Mouse (Mus musculus): ENCODE results near the gene Specc1l.
"Not testable (repeated sequence)": the region's sequence is repeated elsewhere in the genome, so short reads cannot be mapped to it uniquely, and the experiment has no call there.

The Specc1l gene

DNA sequence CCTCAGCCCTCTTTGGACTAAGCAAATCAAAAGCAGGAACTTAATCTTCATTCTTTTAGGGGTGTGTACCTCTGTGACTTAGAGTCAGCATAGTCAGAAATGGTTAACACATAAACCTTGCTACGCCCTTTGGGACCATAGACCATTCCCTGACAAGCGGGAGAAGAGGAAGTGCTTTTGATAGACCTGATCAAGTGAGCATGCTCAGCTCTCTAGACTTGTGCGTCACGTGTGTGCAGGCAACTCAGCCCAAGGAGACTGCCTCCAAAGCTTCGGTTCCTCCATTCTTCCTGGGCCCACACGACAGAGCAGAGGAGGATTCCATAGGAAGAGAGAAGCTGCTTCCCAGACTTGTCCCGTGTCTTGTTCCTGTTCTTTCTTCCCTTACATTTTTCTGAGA, 76.7 kb downstream of the Specc1l start:
- DNase-seq = no peak

DNA sequence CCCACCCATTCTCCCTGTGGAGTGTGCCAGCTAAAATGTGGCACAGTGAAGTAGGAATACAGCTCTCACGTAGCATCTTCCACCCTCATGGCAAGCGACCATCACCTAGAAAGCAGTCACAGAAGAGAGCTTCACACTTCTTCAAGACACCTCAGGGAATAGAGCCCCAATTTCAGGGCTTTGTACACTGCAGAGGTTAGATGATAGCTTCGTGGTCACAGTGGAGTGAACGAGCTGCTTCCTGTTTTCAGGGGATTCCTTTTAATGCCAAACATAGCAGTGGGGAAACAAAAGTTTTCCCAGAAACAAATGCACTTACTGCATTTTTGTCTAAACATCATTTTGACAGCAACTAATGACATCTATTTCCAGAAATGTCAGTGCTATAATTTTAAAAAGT, 77.5 kb downstream of the Specc1l start:
- no peak for DNase-seq

DNA sequence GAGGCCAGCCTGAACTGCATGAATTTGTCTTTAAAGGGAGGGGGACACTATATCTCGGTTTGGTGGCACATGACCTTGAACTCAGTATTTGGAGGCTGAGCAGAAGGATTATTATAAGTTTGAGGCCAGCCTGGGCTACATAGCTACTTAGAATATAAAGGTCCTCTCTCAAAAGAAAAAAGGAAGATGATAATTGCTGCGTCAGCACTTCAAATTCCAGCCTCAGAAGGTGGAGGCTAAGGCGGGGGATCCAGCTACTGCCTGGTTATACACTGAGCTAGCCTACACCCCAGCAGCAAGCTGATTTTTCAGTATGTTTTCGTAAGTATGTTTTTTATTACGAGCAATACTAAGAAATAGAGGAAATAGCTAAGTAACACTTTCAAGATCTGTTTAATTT, 78.8 kb downstream of the Specc1l start:
- no peak for DNase-seq

DNA sequence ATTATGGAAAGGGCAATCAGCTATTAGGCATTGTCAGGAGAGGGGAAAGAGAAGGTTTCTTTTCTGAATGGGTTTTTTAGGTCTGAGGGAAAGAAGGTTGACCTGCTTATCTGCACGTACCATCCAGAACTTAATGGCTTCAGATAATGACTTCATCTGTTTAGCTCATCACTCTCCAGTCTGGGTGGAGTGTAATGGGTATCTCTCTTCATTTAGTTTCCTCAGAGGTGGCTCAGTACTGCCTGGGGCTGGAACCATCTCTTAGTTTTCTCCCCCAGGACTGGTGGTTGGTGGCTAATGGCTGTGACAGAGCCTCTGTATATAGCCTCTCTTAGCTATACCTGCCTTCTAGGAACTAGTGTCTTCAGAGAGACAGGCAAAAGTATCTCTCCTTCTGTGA, 79.5 kb downstream of the Specc1l start:
- DNase-seq = no peak

DNA sequence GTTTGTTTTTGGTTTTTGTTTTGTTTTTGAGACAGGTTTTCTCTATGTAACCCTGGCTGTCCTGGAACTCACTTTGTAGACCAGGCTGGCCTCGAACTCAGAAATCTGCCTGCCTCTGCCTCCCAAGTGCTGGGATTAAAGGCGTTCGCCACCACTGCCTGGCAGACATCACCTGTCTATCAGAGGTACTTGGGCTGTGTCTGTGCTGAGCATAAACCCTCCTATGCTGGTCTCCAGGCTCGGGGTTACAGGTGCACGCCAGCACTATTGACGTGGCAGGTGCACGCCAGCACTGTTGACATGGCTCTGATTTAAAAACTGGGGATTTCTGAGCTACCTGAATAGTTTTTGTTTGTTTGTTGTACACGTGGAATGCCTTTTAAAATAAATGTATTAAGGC, 80.3 kb downstream of the Specc1l start:
- DNase-seq = not testable (repeated sequence)

DNA sequence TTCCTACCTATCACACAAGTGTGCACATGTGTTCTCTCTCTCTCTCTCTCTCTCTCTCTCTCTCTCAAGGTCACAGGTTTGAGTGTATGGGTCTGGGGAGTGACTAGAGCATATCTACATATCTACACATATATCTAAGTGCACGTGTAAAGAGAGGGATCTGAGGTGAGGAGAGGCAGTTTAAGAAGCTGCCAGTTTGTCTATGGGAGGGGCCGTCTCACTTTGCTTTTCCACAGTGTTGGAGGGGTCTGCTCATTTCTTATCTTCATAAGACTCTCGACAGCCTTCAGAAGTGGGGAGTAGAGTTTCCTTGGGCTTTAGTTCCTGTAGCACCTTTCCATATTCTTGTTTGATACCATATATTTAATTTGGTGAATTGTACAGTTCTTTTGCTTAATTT, 81.4 kb downstream of the Specc1l start:
- DNase-seq = no peak

DNA sequence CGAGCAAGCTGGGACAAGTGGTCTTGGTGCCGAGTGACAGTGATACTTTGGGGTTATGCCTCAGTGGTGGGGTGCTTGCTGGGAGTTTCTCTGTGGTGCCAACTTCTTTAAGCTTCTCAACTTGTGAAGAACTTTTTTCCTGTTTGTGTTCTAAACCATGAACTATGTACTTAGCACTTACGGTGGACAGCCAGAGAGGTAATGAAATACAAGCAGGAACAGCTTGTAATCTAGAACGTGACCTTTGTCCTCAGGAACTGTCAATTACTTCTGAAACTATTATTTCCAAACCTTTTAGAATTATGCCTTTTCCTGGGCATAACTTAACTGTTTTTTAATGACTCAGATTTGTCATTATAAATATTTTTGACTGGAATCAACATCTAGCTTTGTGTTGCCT, 82.5 kb downstream of the Specc1l start:
- DNase-seq = no peak

DNA sequence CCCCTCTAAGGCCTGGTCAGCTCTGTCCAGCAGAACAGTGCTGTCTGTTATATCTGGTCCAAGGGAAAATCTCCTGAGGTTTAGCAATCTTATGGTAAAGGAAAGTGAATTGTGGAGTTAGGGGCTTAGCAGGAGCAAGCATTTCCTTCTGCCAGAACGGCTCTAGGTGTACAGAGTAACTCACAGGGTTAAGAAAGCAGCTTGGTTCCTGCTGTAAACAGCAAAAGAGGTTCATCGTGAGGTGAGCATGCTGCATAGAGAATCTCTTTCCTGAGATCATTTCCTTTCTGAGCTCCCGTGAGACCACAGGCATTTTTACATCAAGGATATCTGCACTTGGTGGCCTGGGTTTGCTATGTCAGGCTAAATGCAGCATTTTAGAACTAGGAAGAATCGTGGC, 83.1 kb downstream of the Specc1l start:
- no peak for DNase-seq

DNA sequence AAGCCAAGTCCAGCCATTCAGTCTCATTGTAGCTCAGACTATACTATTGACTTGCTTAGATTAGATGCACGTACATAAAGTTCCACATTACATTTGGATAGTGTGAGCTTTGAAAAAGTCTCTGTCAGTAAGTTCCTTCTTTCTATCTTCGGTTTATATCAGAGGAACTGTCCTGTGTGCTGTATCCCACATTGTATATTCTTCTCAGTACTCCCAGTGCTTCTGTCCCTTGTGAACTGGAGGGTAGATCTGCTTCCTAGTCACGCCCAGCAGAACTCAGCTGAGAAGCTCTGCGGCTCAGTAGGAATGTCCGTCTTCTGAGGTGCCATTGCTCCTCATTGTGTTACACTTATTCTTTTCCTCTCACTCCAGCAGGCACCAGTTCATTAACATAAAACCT, 86.7 kb downstream of the Specc1l start:
- DNase-seq = no peak

DNA sequence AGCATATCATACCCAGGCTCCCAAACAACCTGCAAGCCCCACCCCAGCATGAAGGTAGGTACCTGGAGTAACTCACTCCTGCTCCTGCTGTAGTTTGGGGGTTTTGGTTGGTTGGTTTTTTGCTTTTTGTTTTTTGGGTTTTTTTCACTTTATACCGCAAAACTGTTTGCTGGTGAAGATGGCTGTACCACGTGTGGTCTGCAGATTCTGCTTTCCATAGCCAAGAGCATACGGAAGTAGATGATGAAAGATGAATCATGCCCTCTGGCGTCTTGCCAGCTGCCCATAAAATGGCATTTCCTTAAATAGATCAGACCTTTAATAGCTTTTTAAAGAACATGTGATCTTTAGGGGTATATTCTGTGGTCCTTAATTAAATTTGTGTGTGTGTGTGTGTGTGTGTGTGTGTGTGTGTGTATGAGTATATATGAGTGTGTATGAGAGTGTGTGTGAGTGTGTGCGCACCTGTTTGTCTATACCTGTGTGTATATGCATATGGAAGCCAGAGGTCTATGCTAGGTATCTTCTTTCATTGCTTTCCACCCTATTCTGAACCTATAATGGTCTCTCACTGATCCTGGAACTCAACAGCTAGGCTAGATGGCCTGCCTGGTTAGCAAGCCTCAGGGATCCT, 88.0 kb downstream of the Specc1l start:
- DNase-seq = no peak

DNA sequence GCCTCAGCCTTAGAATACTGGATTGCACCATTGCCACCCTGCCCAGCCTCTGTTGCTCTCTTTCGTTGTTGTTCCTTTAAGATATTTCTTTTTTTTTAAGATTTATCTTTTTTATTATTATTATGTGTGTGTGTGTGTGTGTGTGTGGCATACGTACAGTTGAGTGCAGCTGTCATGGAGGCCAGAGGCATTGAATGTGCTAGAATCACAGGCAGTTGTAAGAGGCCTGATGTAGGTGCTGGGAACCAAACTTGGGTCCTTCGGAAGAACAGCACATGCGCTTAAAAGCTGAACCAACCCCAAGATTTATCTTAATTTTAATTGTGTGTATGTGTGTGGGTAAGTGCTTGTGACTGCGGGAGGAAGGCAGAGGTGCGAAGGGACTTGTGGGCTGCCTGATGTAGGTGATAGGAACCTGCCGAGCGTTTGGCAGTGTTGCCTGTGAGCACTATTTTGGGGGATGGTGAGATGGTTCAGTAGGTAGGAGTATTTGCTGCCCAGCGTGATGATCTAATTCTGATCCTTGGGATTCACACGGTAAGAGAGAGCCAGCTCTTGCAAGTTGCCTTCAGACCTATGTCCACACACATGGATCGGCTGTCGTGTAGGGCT, 89.4 kb downstream of the Specc1l start:
- DNase-seq = no peak

DNA sequence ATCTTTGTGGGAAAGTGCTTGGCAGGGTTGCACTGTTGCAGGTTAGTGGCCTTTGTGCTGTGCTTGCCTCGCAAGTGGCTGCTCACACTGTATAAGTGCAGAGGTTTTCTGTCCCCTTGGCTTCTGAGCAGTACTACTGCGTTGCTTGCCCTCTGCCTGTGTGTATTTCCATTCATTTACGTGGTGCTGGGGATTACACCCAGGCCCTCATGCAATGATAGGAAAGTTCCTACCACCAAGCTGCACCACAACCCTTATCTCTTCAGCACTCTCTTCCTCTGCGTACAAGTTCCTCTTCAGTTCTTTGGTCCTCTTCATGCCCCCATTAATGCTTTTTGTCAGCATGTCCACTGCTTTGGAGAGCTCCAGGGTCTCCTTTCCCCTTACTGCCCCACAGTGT, 90.1 kb downstream of the Specc1l start:
- no peak for DNase-seq

DNA sequence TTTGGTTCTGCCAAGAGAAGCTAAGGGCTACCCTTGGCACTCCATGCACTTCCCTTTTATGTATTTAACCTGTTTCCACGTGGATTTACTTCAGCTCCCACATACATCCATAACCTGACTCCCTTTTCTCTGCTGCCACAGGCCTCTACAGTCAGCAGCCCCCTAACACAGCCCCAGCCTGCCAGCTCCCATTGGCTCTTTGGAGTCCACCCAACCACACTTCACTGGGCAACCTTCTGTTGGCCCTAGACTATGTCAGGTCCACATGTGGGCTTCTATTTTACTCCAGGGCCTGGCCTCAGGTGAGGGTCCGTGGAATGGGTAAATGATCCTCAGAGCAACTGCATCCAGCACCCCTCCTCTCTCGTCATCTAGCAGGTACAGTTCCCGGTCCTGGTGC, 90.7 kb downstream of the Specc1l start:
- DNase-seq = no peak

DNA sequence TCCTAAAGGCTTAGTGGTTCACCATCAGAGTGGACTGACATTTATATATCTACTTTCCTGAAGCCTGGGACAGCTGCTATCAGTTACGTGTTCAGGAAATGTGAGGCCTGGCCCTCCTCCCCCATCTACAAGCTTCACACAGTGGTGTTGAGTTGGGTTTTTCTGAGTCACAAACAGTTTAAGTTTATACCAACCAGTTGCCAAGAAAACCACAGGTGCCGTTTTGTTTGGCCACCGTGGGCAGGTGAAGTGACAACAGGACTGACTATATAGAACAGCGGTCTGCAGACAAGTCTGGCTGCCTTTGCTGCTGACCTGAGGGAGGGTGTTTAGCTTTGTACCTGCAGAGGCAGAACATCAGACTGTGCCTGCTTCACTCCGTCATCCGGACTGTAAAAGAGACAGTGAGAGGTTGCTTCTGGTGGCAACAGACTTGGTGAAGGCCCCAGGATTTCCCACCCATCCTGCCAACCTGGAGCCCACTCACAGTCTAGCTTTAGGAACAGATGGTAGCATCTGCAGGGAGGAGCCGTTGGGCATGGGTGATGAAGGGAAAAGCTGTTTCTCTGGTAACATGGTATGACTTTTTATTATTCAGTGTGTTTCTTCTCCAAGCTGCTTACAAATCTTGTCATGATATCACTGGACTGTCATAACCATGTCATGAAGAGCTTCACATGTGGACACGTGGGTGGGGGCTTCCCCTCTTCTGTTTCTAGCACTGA, 91.6 kb downstream of the Specc1l start:
- no peak for DNase-seq

DNA sequence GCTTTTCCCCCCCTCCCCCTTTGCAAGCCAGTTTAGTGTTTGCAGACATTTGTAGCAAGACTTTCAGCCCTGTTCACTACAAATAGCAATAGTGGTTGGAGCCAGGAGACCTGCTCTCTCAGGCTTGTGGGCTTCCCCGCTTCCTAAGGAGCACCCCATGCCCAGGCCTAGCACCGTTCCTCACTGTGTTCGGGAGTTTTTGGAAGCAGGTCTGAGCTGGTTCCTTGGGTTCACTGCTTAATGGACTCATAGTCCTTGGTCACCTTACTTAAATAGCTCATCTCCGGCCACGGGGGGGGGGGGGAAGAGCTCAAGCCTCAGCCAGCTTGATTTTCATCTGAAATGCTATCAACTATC, 92.2 kb downstream of the Specc1l start:
- DNase-seq = no peak

DNA sequence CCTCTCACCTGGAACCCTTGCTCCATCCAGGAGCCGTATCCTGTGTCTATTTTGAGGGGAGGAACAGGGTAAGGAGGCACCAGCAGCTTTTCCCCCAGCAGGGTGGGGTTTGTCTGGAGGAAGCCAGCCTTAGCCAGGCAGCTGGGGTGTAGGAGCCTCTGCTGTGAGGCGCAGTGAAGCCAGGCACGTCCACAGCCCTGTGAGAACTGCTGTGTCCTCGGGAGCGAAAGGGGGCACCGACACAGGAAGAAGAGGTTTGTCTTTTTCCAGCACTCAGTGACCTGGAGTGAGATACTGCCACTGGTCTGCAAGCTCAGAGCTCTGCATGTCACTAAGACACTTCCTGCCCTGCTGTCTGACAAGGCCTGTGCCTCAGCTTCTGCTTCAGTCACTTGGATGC, 92.5 kb downstream of the Specc1l start:
- DNase-seq = no peak

DNA sequence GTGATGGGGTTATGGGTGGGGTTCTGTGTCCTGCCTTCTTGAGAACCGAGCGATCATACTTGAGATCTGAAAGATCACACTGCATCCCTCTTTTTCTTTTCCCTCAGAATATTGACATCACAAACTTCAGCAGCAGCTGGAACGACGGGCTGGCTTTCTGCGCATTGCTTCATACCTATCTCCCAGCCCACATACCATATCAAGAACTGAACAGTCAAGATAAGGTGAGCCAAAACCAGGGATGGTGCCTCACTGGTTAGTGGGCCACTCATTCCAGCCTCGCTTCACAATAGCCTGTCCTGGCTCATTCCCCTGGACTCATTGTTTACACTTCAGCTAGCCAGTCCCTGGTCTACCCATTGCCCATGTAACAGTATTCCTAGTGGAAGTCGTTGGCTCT, 95.3 kb downstream of the Specc1l start:
- DNase-seq = no peak

DNA sequence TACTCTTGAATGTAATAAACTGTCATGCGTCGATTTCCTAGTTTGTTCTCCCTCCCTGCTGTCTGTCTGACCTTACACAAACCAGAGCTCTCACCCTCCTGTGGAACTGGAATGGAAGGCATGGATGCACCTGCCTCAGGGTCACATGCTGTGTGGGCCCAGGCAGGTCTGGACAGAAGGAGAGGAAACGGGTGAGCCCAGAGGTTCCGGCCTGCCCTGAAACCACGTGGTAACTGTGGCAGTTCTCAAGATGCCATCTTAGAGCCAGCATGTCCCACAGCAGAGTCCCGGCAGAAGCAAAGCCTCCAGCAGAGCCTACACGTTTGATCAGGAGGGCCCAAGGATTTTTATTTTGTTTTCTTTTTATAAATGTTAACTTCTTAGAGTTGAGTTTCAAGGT, 100.5 kb downstream of the Specc1l start:
- DNase-seq = no peak

DNA sequence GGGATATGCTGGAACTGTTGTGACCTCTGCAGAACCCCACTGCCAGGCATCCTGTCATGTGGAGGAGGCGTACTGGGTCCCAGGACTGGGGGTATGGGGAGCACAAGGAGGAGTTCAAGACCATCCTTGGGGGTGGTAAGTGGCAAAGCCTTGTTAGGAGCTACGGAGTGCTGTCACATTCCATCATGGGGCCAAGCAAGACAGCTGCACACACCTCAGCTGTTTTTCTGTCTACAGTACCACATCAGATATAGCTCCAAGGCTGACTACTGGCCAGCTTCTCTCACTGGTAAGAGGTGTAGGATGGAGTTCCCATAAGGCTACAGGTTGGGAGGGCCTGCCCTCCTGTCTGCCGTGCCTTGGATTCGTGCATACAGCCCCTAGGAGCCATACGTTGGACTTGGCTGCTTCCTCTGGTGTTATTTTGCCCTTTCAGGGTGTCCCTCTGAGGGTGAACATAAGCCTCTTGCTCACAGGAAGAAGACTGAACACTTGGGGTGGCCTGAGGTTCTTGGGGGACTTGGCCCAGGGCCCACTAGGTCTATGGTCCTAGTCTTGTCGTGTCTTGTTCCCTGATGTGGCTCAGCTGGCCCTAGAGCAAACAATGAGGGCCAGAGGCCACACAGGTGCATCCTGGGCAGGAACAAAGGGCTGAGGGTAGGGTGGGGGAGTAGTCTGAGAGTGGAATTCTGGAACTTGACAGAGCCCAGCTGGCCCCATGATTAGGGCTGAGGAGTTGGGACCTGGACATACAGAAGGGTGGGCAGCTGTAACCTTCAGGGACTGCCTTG, 102.5 kb downstream of the Specc1l start:
- no peak for DNase-seq

DNA sequence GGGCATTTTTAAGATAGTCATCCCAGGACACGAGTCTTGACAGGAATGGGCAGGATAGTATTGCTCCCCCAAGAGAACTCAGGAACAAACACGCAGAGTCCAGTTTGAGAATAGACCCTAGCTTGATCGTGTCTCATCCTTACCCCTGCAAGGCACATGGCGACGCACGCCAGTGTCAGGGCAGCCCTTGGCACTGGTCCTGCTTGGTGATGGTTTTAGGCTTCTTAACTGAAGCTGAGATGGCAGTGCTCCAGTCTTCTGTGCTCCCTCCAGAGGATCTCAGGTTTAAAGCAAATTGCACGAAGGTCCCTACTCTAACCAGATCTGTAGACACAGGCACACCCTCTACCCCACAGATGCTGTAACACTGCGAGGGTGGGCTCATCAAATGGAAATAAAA, 103.9 kb downstream of the Specc1l start:
- no peak for DNase-seq

DNA sequence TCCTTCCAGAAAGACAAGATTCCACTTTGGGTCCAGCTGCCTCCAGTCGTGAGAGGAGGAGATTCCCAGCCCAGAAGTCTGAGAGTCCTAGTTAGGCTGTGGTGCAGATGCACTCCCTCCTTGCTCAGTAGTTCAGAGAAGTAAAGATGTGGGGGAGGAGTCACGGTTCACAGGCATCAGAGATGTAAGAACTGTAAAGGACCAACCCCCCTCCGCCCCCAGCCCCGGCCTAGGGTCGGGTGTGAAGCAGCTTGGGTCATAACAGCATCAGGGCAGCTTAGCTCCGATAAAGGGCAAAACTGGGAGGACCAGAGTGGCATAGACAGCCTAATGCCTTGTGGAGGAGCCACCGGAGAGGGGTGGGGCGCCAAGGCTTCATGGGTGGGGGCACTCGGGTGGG, 104.6 kb downstream of the Specc1l start:
- peak; percentile 63 for DNase-seq

DNA sequence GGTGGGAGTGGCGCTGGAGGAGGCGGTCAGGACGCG, 104.8 kb downstream of the Specc1l start, which contains the start of gene Adora2a:
Gene Adora2a (plus strand): TSS at position 6 of the 36 bp plus-strand sequence.
- no peak for DNase-seq

DNA sequence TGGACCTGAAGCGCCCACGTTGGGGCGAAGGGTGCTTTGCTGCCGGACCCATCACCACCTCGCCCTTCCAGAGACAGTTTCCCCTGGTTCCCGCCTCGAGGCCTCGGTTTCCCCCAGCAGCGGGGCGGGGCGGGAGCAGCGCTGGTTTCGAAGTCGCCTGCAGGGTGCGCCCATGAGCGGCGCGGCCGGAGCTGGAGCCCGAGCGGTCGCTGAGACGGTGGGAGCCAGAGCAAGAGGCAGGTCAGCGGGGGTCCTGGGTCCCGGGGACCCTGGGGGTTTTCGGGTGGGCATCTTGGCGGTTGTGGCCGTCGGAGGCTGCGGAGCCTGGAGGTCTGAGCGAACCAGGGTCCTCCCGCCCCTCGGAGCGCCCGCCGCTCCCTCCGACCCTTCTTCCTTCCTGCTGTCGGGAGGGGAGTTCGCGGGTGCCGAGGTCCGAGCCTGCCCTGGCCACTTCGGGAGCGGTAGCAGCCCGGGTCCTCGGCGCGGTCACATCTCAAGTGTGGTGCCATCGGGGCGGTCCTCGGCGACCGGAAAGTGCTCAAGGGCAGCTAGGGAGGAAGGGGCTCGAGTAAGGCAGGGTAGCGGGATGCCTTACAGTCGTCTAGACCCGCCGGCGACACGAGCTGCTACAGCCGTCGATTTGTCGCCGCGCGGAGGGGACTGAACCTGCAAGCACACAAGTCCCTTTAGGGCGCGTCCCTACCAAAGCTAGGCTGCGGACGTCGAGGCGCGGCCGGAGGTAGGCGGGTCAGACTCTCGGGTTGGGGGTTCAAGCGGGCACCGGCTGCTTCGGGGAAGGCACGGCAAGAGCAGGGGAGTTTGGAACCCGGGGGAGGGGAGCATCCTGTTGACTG, 105.3 kb downstream of the Specc1l start:
- DNase-seq = peak; percentile 87

DNA sequence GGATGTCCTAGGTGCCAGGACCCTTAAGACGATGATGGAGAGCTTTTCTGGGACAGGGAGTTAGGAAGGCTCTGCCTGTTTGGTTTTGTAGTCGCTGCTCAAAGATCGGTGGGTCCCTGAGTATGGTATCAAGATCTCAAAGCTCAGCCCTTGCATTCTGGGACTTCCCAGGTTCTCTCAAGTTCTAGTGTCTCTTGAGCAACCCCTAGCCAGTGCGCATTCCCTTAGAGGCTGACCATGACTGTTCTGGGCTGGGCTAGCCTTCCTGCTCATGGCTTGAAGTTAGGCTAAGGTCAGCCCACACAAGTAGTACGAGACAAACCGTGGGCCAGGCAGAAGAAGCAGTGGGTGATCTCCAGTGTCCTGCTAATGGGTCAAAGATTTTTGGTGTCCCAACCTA, 106.3 kb downstream of the Specc1l start:
- DNase-seq = no peak

All from thymus, postnatal 14 days (tissue).